Mouse (Mus musculus) heart, embryonic 13.5 days (tissue): ENCODE results near the gene Dscam. TPM values are rescaled to one million over a fixed set of nuclear protein-coding genes. Genes with fewer than 3 reads are reported as not detected.

Experiments
- ATAC-seq: fragments of 200-750 bp; cut with Nextera tagmentation; 2 replicates; pipeline ENCODE4 v1.8.0; 2017; ENCODE audit warnings: moderate TSS enrichment; ENCODE audit not compliant: insufficient number of reproducible peaks, low FRiP score, low TSS enrichment; ENCODE audit errors: extremely low read depth
- H3K27ac ChIP-seq: fragments of 300-500 bp; sonication (generic); replicated peaks from 2 replicates; pipeline ENCODE4 v1.5.1; 2015; ENCODE audit warnings: moderate library complexity, mild to moderate bottlenecking, inconsistent platforms
- H3K27me3 ChIP-seq: fragments of 300-500 bp; sonication (generic); replicated peaks from 2 replicates; pipeline ENCODE4 v1.6.1; 2015; ENCODE audit warnings: mild to moderate bottlenecking, inconsistent platforms
- H3K36me3 ChIP-seq: fragments of 300-500 bp; sonication (generic); 2 replicates; pipeline ENCODE4 v1.6.1; 2015; ENCODE audit warnings: mild to moderate bottlenecking, inconsistent platforms
- H3K4me1 ChIP-seq: fragments of 300-500 bp; sonication (generic); 2 replicates; pipeline ENCODE4 v1.6.1; 2015; ENCODE audit warnings: inconsistent platforms
- H3K4me2 ChIP-seq: fragments of 300-500 bp; sonication (generic); 2 replicates; pipeline ENCODE4 v1.6.1; 2015; ENCODE audit warnings: inconsistent platforms, mild to moderate bottlenecking, moderate library complexity
- H3K4me3 ChIP-seq: fragments of 300-500 bp; sonication (generic); 2 replicates; pipeline ENCODE4 v1.5.1; 2015; ENCODE audit warnings: moderate library complexity, mild to moderate bottlenecking, inconsistent platforms
- H3K9ac ChIP-seq: fragments of 300-500 bp; sonication (generic); 2 replicates; pipeline ENCODE4 v1.6.1; 2015; ENCODE audit warnings: inconsistent platforms, mild to moderate bottlenecking, moderate library complexity
- H3K9me3 ChIP-seq: fragments of 300-500 bp; sonication (generic); 2 replicates; pipeline ENCODE4 v1.6.1; 2016; ENCODE audit warnings: inconsistent platforms
- WGBS: fragments of 180-500 bp; shearing (Covaris S2); methylation state at CpG from one replicate; pipeline ENCODE4 v1.1.7; 2015; ENCODE audit warnings: mixed read lengths; 5-methylcytosine and 5-hydroxymethylcytosine counted together
- polyA plus RNA-seq: library from polyadenylated mRNA; unstranded; fragments of >200 nt; fragmentation: Nextera tagmentation; extraction: Ambion mirVana; gene quantifications from 2 replicates; pipeline ENCODE4 v1.2.1, GENCODE M21; 2015

Dscam gene
- polyA plus RNA-seq, 1 experiment from 2014 or later, result not detected

GRCm38 (mm10) chr16:97168614-97169013 lies 1.9 kb downstream of the Dscam start:
- H3K27ac ChIP-seq, result no peak overlapping the region
- 49% methylated on average over 3 of the region's 3 CpGs for WGBS

GRCm38 (mm10) chr16:97168030-97168429 lies 2.5 kb downstream of the Dscam start:
- Histone ChIP-seq H3K27me3 (peaks cover 78% of the 10 kb centered on the region), H3K36me3 (no peaks in the 10 kb centered on the region), H3K4me3 (no peak overlapping the region), H3K4me2 (no peak overlapping the region), H3K9me3 (no peaks in the 10 kb centered on the region), H3K9ac (no peak overlapping the region), H3K4me1 (peaks cover 16% of the 10 kb centered on the region; the same call in 1 of the 2 replicates), H3K27ac (no peak overlapping the region)
- no peak for ATAC-seq
- WGBS, result 71% methylated on average over 1 of the region's 1 CpGs

More at GRCm38 (mm10) chr16:97168614-97169013, 1.9 kb downstream of the Dscam start:
- no peak overlapping the region for H3K9ac ChIP-seq
- H3K4me1 ChIP-seq, result peaks cover 16% of the 10 kb centered on the region; the same call in 1 of the 2 replicates
- no peak overlapping the region for H3K4me2 ChIP-seq
- peaks cover 83% of the 10 kb centered on the region for H3K27me3 ChIP-seq
- ATAC-seq, result no peak
- H3K36me3 ChIP-seq, result no peaks in the 10 kb centered on the region
- no peak overlapping the region for H3K4me3 ChIP-seq
- no peaks in the 10 kb centered on the region for H3K9me3 ChIP-seq

- WGBS, result 40% methylated on average over 2 of the region's 2 CpGs
- Histone ChIP-seq H3K27ac (no peak overlapping the region), H3K4me2 (peak overlapping the region; percentile 86), H3K4me1 (peaks cover 16% of the 10 kb centered on the region; the same call in 1 of the 2 replicates), H3K9ac (no peak overlapping the region), H3K36me3 (no peaks in the 10 kb centered on the region), H3K4me3 (no peak overlapping the region; the same call in 1 of the 2 replicates), H3K27me3 (peaks cover 71% of the 10 kb centered on the region), H3K9me3 (no peaks in the 10 kb centered on the region)
- ATAC-seq, result no peak
These were observed 4.4 kb downstream of the Dscam start for GRCm38 (mm10) chr16:97166166-97166565.

GRCm38 (mm10) chr16:97165444-97166121 lies 5.0 kb downstream of the Dscam start:
- Histone ChIP-seq H3K36me3 (no peaks in the 10 kb centered on the region), H3K27me3 (peaks cover 68% of the 10 kb centered on the region), H3K4me2 (peak overlapping the region; percentile 86), H3K27ac (no peak overlapping the region), H3K9ac (peak overlapping the region; percentile 67), H3K9me3 (no peaks in the 10 kb centered on the region), H3K4me1 (peaks cover 11% of the 10 kb centered on the region; the same call in 1 of the 2 replicates), H3K4me3 (peak overlapping the region; percentile 52)
- ATAC-seq, result no peak
- 1% methylated on average over 21 of the region's 21 CpGs for WGBS

DNA sequence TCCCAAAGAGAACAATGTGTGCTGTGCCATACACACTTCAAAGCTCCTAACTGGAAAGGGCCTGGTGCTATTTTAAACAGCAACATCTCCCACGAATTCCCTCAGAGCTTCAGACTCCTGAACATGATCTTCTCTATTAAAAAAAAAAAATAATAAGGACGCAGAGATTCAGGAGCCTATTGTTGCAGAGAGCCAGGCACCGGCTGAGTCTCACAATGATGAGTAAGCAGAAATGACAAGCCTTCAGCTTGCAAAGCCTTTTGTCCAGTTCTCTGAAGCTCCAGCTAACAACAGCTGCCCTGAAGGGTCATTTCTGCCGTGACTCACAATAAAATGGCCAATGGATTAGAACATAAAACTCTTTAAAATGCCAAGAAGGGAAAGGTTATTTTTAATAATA lies 12.3 kb downstream of the Dscam start:
- Histone ChIP-seq H3K4me2 (no peak overlapping the region), H3K36me3 (no peaks in the 10 kb centered on the region), H3K9ac (no peak overlapping the region), H3K9me3 (no peaks in the 10 kb centered on the region), H3K27me3 (peaks cover 15% of the 10 kb centered on the region; the same call in 1 of the 2 replicates), H3K4me1 (no peaks in the 10 kb centered on the region), H3K27ac (no peak overlapping the region), H3K4me3 (no peak overlapping the region)
- whole genome bisulfite sequencing, result 59% methylated on average over 4 of the region's 4 CpGs
- ATAC-seq, result no peak

DNA sequence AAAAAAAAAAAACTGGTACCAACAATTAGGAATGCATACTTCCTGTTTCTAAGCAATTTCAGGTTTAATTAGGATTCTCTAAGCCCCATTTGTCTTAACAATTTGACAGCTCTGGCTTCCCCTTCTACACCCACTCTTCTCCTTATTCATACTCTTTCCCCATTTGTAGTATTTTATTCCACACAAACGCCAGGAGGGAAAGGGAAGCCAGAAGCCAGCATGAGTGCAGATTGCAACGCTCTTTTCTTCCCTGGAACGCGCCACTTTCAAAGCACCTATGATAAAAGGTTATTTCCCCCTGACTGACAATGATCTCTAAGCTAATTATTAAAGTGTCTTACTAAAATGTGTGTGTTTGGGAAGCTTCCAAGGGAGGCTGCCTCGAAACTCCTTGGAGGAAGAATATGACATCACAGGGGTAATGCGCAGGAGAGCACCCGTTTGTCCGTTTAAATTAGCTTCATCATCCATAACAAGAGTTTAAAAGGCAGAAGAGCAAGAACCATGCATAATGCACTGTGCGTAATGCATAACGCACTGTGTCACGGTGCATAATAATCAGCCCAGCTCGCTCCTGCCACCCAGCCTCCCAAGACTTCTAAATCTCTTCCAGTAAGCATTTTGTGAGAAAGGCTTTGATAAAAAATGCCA lies 25.9 kb downstream of the Dscam start:
- H3K4me3 ChIP-seq, result no peak overlapping the region
- no peak overlapping the region for H3K4me2 ChIP-seq
- H3K36me3 ChIP-seq, result no peaks in the 10 kb centered on the region
- no peak for ATAC-seq
- H3K9ac ChIP-seq, result no peak overlapping the region
- WGBS, result 74% methylated on average over 12 of the region's 12 CpGs
- no peaks in the 10 kb centered on the region for H3K4me1 ChIP-seq
- H3K9me3 ChIP-seq, result no peaks in the 10 kb centered on the region
- no peak overlapping the region for H3K27ac ChIP-seq
- H3K27me3 ChIP-seq, result no peaks in the 10 kb centered on the region

GRCm38 (mm10) chr16:97141943-97142342 lies 28.6 kb downstream of the Dscam start:
- Histone ChIP-seq H3K36me3 (no peaks in the 10 kb centered on the region), H3K4me2 (no peak overlapping the region), H3K4me3 (no peak overlapping the region), H3K9ac (no peak overlapping the region), H3K27ac (no peak overlapping the region), H3K27me3 (no peaks in the 10 kb centered on the region), H3K4me1 (no peaks in the 10 kb centered on the region), H3K9me3 (no peaks in the 10 kb centered on the region)
- WGBS, result 90% methylated on average over 1 of the region's 1 CpGs
- ATAC-seq, result no peak

DNA sequence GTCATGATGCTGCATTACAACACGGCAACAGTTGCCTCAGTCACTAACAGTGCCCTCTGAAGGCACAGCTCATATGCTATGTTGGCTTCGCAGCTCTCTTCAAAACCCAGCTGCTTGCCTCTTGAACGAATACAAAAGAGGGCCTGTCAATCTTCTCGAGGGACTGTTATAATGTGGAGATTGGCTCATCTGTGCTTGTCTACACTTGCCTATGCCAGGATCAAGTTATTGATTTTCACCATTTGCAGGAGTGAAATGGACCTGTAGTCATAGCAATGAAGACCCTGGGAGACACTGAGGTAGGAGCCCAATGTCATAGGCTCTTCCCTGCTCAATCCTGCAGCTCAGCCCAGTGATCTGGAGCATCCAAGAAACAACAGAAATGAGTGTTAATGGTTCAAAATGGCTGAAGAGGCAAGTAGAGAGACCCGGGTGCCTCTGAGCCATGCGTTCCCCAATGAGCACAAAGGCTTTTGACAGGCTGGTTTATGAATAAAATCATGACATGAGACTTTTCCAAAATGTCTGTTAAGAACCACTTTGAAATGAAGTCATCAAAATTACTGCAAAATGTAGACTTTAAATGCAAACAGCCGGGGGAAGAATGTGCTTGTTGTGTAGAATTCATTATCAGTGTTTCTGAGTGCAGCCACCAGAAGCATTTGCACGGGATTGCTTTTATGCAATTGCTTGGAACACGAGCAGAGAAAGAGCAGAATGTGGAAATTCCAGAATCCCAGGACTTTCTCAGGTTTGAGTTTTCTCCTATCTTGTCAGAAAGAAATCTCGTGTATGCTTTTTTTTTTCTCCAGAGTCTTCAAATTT lies 35.3 kb downstream of the Dscam start:
- no peak for ATAC-seq
- Histone ChIP-seq H3K36me3 (no peaks in the 10 kb centered on the region), H3K4me3 (no peak overlapping the region), H3K9ac (no peak overlapping the region), H3K27ac (no peak overlapping the region), H3K4me1 (no peaks in the 10 kb centered on the region), H3K9me3 (no peaks in the 10 kb centered on the region), H3K4me2 (no peak overlapping the region), H3K27me3 (no peaks in the 10 kb centered on the region)
- 74% methylated on average over 10 of the region's 10 CpGs for WGBS

DNA sequence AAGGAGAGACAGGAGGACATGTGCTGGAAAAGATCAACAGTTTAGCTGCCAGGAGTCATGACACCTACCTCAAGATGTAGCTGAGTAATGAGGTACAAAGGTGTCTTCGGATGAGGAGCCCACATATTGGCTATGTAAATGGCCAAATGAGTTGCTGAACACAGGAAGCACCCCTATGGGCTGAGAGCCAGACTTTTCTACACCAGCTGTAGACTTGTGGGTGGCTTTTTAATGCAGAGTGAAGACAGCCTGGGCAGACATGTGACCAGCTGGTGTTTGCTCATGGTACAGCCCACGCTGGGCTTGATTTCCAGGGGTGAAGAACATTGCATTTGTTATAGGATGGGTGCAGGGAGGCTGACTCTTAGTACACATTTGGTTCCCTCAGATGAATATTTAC lies 43.3 kb downstream of the Dscam start:
- Histone ChIP-seq H3K27ac (no peak overlapping the region), H3K9ac (no peak overlapping the region), H3K4me2 (no peak overlapping the region), H3K27me3 (no peaks in the 10 kb centered on the region), H3K36me3 (no peaks in the 10 kb centered on the region), H3K4me1 (no peaks in the 10 kb centered on the region), H3K9me3 (no peaks in the 10 kb centered on the region), H3K4me3 (no peak overlapping the region)
- ATAC-seq, result no peak
- WGBS, result 58% methylated on average over 2 of the region's 2 CpGs

- no peaks in the 10 kb centered on the region for H3K4me1 ChIP-seq
- H3K27me3 ChIP-seq, result no peaks in the 10 kb centered on the region
- H3K9me3 ChIP-seq, result no peaks in the 10 kb centered on the region
- no peaks in the 10 kb centered on the region for H3K36me3 ChIP-seq
- 66% methylated on average over 4 of the region's 4 CpGs for WGBS
- no peak overlapping the region for H3K9ac ChIP-seq
- no peak overlapping the region for H3K4me3 ChIP-seq
- H3K27ac ChIP-seq, result no peak overlapping the region
- no peak for ATAC-seq
- no peak overlapping the region for H3K4me2 ChIP-seq
These were observed 60.5 kb downstream of the Dscam start for GRCm38 (mm10) chr16:97110028-97110427.

DNA sequence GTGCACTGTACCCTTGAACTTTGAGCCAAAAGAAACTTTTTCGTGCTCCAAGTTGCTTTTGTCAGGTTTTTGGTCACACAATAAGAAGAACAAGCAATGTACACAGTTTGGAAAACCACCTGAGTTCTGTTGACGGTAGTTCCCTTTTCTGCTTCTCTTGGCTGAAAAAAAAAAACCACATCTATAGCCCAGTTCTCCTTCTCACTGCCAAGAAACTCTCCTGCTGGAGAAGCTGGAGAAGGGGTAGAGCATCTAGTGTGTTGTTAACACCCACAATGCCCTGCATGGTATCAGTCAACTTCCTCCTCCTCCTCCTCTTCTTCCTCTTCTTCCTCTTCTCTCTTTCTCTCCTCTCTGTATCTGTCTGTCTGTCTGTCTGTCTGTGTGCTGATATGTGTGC lies 65.3 kb downstream of the Dscam start:
- Histone ChIP-seq H3K36me3 (no peaks in the 10 kb centered on the region), H3K27me3 (no peaks in the 10 kb centered on the region), H3K4me2 (no peak overlapping the region), H3K27ac (no peak overlapping the region), H3K9me3 (no peaks in the 10 kb centered on the region), H3K9ac (no peak overlapping the region), H3K4me1 (no peaks in the 10 kb centered on the region), H3K4me3 (no peak overlapping the region)
- ATAC-seq, result no peak
- WGBS, result 66% methylated on average over 2 of the region's 2 CpGs
